Mouse (Mus musculus) forebrain, embryonic 13.5 days (tissue): ENCODE data around the gene Il6ra. TPM values are rescaled to one million over a fixed set of nuclear protein-coding genes. Genes with fewer than 3 reads are reported as not detected.
A peak's percentile ranks its signal among the peaks of the same experiment; 100 is the strongest.

ENCODE experiments used
- ATAC-seq: fragments of 200-750 bp; cut with Nextera tagmentation; 2 replicates; pipeline ENCODE4 v1.8.0; 2017
- H3K27ac ChIP-seq: fragments of 300-500 bp; sonication (generic); 2 replicates; pipeline ENCODE4 v1.5.1; 2015; ENCODE audit warnings: inconsistent platforms, mild to moderate bottlenecking, moderate library complexity
- H3K27me3 ChIP-seq: fragments of 300-500 bp; sonication (generic); 2 replicates; pipeline ENCODE4 v1.6.1; 2015; ENCODE audit warnings: mild to moderate bottlenecking, inconsistent platforms
- H3K36me3 ChIP-seq: fragments of 300-500 bp; sonication (generic); 2 replicates; pipeline ENCODE4 v1.6.1; 2015; ENCODE audit warnings: mild to moderate bottlenecking, inconsistent platforms; ENCODE audit not compliant: poor library complexity, severe bottlenecking
- H3K4me1 ChIP-seq: fragments of 300-500 bp; sonication (generic); 2 replicates; pipeline ENCODE4 v1.6.1; 2015; ENCODE audit warnings: inconsistent platforms
- H3K4me2 ChIP-seq: fragments of 300-500 bp; sonication (generic); 2 replicates; pipeline ENCODE4 v1.6.1; 2015; ENCODE audit warnings: inconsistent platforms, mild to moderate bottlenecking, moderate library complexity
- H3K4me3 ChIP-seq: fragments of 300-500 bp; sonication (generic); 2 replicates; pipeline ENCODE4 v1.5.1; 2015; ENCODE audit warnings: mild to moderate bottlenecking, inconsistent platforms
- H3K9ac ChIP-seq: fragments of 300-500 bp; sonication (generic); 2 replicates; pipeline ENCODE4 v1.6.1; 2015; ENCODE audit warnings: mild to moderate bottlenecking, inconsistent platforms
- H3K9me3 ChIP-seq: fragments of 300-500 bp; sonication (generic); replicated peaks from 2 replicates; pipeline ENCODE4 v1.6.1; 2016; ENCODE audit warnings: inconsistent platforms
- WGBS: fragments of 180-500 bp; shearing (Covaris S2); methylation state at CpG from one replicate; pipeline ENCODE4 v1.1.7; 2015; 5-methylcytosine and 5-hydroxymethylcytosine counted together
- polyA plus RNA-seq: library from polyadenylated mRNA; unstranded; fragments of >200 nt; fragmentation: Nextera tagmentation; extraction: Ambion mirVana; gene quantifications from 2 replicates; pipeline ENCODE4 v1.2.1, GENCODE M21; 2015

The Il6ra gene
- polyA plus RNA-seq, 1 experiment from 2014 or later = 0.36 TPM

GRCm38 (mm10) chr3:89861070-89861469 lies 51.9 kb downstream of the Il6ra start:
- H3K9me3 ChIP-seq = no peaks in the 10 kb centered on the region
- peaks cover 31% of the 10 kb centered on the region for H3K4me1 ChIP-seq
- H3K27ac ChIP-seq = peak overlapping the region; percentile 77
- H3K4me3 ChIP-seq = no peak overlapping the region
- no peaks in the 10 kb centered on the region for H3K27me3 ChIP-seq
- H3K9ac ChIP-seq = peak overlapping the region; percentile 49
- no peaks in the 10 kb centered on the region for H3K36me3 ChIP-seq
- 2% methylated on average over 4 of the region's 4 CpGs for WGBS
- peak overlapping the region; percentile 27; the same call in 1 of the 2 replicates for H3K4me2 ChIP-seq
- peak; percentile 80 for ATAC-seq

GRCm38 (mm10) chr3:89860343-89860742 lies 52.7 kb downstream of the Il6ra start:
- no peak for ATAC-seq
- no peaks in the 10 kb centered on the region for H3K36me3 ChIP-seq
- H3K27ac ChIP-seq = peak overlapping the region; percentile 77; the same call in 1 of the 2 replicates
- no peaks in the 10 kb centered on the region for H3K9me3 ChIP-seq
- no peak overlapping the region for H3K4me2 ChIP-seq
- WGBS = 75% methylated on average over 3 of the region's 3 CpGs
- no peaks in the 10 kb centered on the region for H3K27me3 ChIP-seq
- H3K4me3 ChIP-seq = no peak overlapping the region
- 0 out of 2 replicates have a peak overlapping the region, but pooled peaks have one; percentile 7 for H3K9ac ChIP-seq
- H3K4me1 ChIP-seq = peaks cover 27% of the 10 kb centered on the region

GRCm38 (mm10) chr3:89859936-89860335 lies 53.1 kb downstream of the Il6ra start:
- H3K9me3 ChIP-seq = no peaks in the 10 kb centered on the region
- H3K36me3 ChIP-seq = no peaks in the 10 kb centered on the region
- ATAC-seq = no peak
- no peak overlapping the region for H3K4me3 ChIP-seq
- WGBS = 72% methylated on average over 3 of the region's 3 CpGs
- no peak overlapping the region for H3K4me2 ChIP-seq
- H3K4me1 ChIP-seq = peaks cover 22% of the 10 kb centered on the region
- H3K9ac ChIP-seq = no peak overlapping the region
- no peak overlapping the region for H3K27ac ChIP-seq
- no peaks in the 10 kb centered on the region for H3K27me3 ChIP-seq

GRCm38 (mm10) chr3:89858888-89859287 lies 54.1 kb downstream of the Il6ra start:
- Histone ChIP-seq H3K4me3 (no peak overlapping the region), H3K9me3 (no peaks in the 10 kb centered on the region), H3K4me2 (no peak overlapping the region), H3K36me3 (no peaks in the 10 kb centered on the region), H3K27me3 (no peaks in the 10 kb centered on the region), H3K4me1 (peaks cover 18% of the 10 kb centered on the region), H3K27ac (no peak overlapping the region), H3K9ac (no peak overlapping the region)
- ATAC-seq = no peak
- 73% methylated on average over 8 of the region's 8 CpGs for WGBS

GRCm38 (mm10) chr3:89858123-89858522 lies 54.9 kb downstream of the Il6ra start:
- no peak overlapping the region for H3K4me3 ChIP-seq
- no peak overlapping the region for H3K4me2 ChIP-seq
- no peaks in the 10 kb centered on the region for H3K36me3 ChIP-seq
- no peaks in the 10 kb centered on the region for H3K27me3 ChIP-seq
- 12% methylated on average over 4 of the region's 4 CpGs for WGBS
- peaks cover 18% of the 10 kb centered on the region for H3K4me1 ChIP-seq
- ATAC-seq = no peak
- H3K27ac ChIP-seq = no peak overlapping the region
- H3K9me3 ChIP-seq = no peaks in the 10 kb centered on the region
- H3K9ac ChIP-seq = no peak overlapping the region

GRCm38 (mm10) chr3:89857353-89857752 lies 55.6 kb downstream of the Il6ra start:
- Histone ChIP-seq H3K4me2 (no peak overlapping the region), H3K27ac (no peak overlapping the region), H3K9ac (no peak overlapping the region), H3K4me3 (no peak overlapping the region), H3K27me3 (no peaks in the 10 kb centered on the region), H3K36me3 (no peaks in the 10 kb centered on the region), H3K4me1 (peaks cover 18% of the 10 kb centered on the region), H3K9me3 (no peaks in the 10 kb centered on the region)
- WGBS = 82% methylated on average over 3 of the region's 3 CpGs
- ATAC-seq = no peak

- no peaks in the 10 kb centered on the region for H3K4me1 ChIP-seq
- ATAC-seq = no peak
- no peaks in the 10 kb centered on the region for H3K9me3 ChIP-seq
- H3K9ac ChIP-seq = no peak overlapping the region
- no peaks in the 10 kb centered on the region for H3K27me3 ChIP-seq
- H3K4me3 ChIP-seq = no peak overlapping the region
- no peak overlapping the region for H3K27ac ChIP-seq
- H3K36me3 ChIP-seq = no peaks in the 10 kb centered on the region
- no peak overlapping the region for H3K4me2 ChIP-seq
- 75% methylated on average over 5 of the region's 5 CpGs for WGBS
These were observed 59.2 kb downstream of the Il6ra start for GRCm38 (mm10) chr3:89853752-89854151.

GRCm38 (mm10) chr3:89848083-89848482 lies 64.9 kb downstream of the Il6ra start:
- Histone ChIP-seq H3K4me2 (no peak overlapping the region), H3K36me3 (no peaks in the 10 kb centered on the region), H3K27ac (no peak overlapping the region), H3K9me3 (no peaks in the 10 kb centered on the region), H3K4me1 (no peaks in the 10 kb centered on the region), H3K9ac (no peak overlapping the region), H3K27me3 (no peaks in the 10 kb centered on the region), H3K4me3 (no peak overlapping the region)
- no peak for ATAC-seq
- WGBS = 91% methylated on average over 6 of the region's 6 CpGs

- H3K9me3 ChIP-seq = no peaks in the 10 kb centered on the region
- ATAC-seq = no peak
These were observed 65.4 kb downstream of the Il6ra start for GRCm38 (mm10) chr3:89847596-89847995.

GRCm38 (mm10) chr3:89847126-89847525 lies 65.9 kb downstream of the Il6ra start:
- no peaks in the 10 kb centered on the region for H3K27me3 ChIP-seq
- 86% methylated on average over 3 of the region's 3 CpGs for WGBS

More at GRCm38 (mm10) chr3:89847596-89847995, 65.4 kb downstream of the Il6ra start:
- Histone ChIP-seq H3K9ac (no peak overlapping the region), H3K27ac (no peak overlapping the region), H3K36me3 (no peaks in the 10 kb centered on the region), H3K4me3 (no peak overlapping the region), H3K4me1 (no peaks in the 10 kb centered on the region), H3K27me3 (no peaks in the 10 kb centered on the region), H3K4me2 (no peak overlapping the region)
- 93% methylated on average over 6 of the region's 6 CpGs for WGBS

GRCm38 (mm10) chr3:89845814-89846213 lies 67.2 kb downstream of the Il6ra start:
- WGBS = 82% methylated on average over 9 of the region's 9 CpGs
- Histone ChIP-seq H3K4me2 (no peak overlapping the region), H3K27ac (no peak overlapping the region), H3K36me3 (no peaks in the 10 kb centered on the region), H3K4me3 (no peak overlapping the region), H3K27me3 (no peaks in the 10 kb centered on the region), H3K9me3 (0 out of 2 replicates have a peak, but pooled peaks cover 3% of the 10 kb centered on the region), H3K4me1 (no peaks in the 10 kb centered on the region), H3K9ac (no peak overlapping the region)
- ATAC-seq = no peak

More at GRCm38 (mm10) chr3:89847126-89847525, 65.9 kb downstream of the Il6ra start:
- H3K36me3 ChIP-seq = no peaks in the 10 kb centered on the region
- 0 out of 2 replicates have a peak, but pooled peaks cover 3% of the 10 kb centered on the region for H3K9me3 ChIP-seq
- no peak overlapping the region for H3K4me3 ChIP-seq
- H3K4me2 ChIP-seq = no peak overlapping the region
- H3K27ac ChIP-seq = no peak overlapping the region
- H3K9ac ChIP-seq = no peak overlapping the region
- H3K4me1 ChIP-seq = no peaks in the 10 kb centered on the region
- no peak for ATAC-seq

- H3K9me3 ChIP-seq = 0 out of 2 replicates have a peak, but pooled peaks cover 3% of the 10 kb centered on the region
- H3K4me3 ChIP-seq = no peak overlapping the region
- no peak for ATAC-seq
- no peaks in the 10 kb centered on the region for H3K27me3 ChIP-seq
- no peak overlapping the region for H3K4me2 ChIP-seq
- no peak overlapping the region for H3K27ac ChIP-seq
- no peak overlapping the region for H3K9ac ChIP-seq
- no peaks in the 10 kb centered on the region for H3K4me1 ChIP-seq
- WGBS = 68% methylated on average over 9 of the region's 9 CpGs
- no peaks in the 10 kb centered on the region for H3K36me3 ChIP-seq
These were observed 69.8 kb downstream of the Il6ra start for GRCm38 (mm10) chr3:89843148-89843547.

- ATAC-seq = no peak
- no peak overlapping the region for H3K9ac ChIP-seq
- H3K27me3 ChIP-seq = no peaks in the 10 kb centered on the region
- H3K36me3 ChIP-seq = no peaks in the 10 kb centered on the region
- no peak overlapping the region for H3K4me3 ChIP-seq
- no peak overlapping the region for H3K27ac ChIP-seq
- no peaks in the 10 kb centered on the region for H3K4me1 ChIP-seq
- H3K9me3 ChIP-seq = 0 out of 2 replicates have a peak, but pooled peaks cover 3% of the 10 kb centered on the region
- no peak overlapping the region for H3K4me2 ChIP-seq
- 76% methylated on average over 4 of the region's 4 CpGs for WGBS
These were observed 70.7 kb downstream of the Il6ra start for GRCm38 (mm10) chr3:89842258-89842657.
